Mouse (Mus musculus): Measurements from ENCODE around the gene Rftn2. TPM values are rescaled to one million over a fixed set of nuclear protein-coding genes. Genes with fewer than 3 reads are reported as not detected.

The Rftn2 gene
- polyA plus RNA-seq, 1 experiment from 2014 or later: 30.2 TPM

GRCm38 (mm10) chr1:55192015-55192414, 34.6 kb downstream of the Rftn2 start:
- Histone ChIP-seq H3K4me2 (peak overlapping the region; percentile 48), H3K4me1 (peaks cover 38% of the 10 kb centered on the region), H3K9me3 (no peaks in the 10 kb centered on the region), H3K4me3 (peak overlapping the region; percentile 28), H3K27ac (peak overlapping the region; percentile 68), H3K36me3 (peaks cover 34% of the 10 kb centered on the region), H3K27me3 (no peaks in the 10 kb centered on the region), H3K9ac (peak overlapping the region; percentile 49; the same call in 1 of the 2 replicates)
- WGBS: 11% methylated on average over 8 of the region's 8 CpGs
- ATAC-seq (ENCODE audit: insufficient number of reproducible peaks, insufficient read depth, low FRiP score, low TSS enrichment, low read depth): 0 out of 2 replicates have a peak, but pooled peaks have one; percentile 29

- peaks cover 45% of the 10 kb centered on the region for H3K36me3 ChIP-seq
- peaks cover under 1% of the 10 kb centered on the region; the same call in 1 of the 2 replicates for H3K4me1 ChIP-seq
- WGBS: 41% methylated on average over 11 of the region's 11 CpGs
- H3K27me3 ChIP-seq: no peaks in the 10 kb centered on the region
- H3K4me2 ChIP-seq: no peak overlapping the region
- no peak for ATAC-seq (ENCODE audit: insufficient number of reproducible peaks, insufficient read depth, low FRiP score, low TSS enrichment, low read depth)
- H3K4me3 ChIP-seq: no peak overlapping the region
- no peak overlapping the region for H3K9ac ChIP-seq
- H3K27ac ChIP-seq: no peak overlapping the region
- H3K9me3 ChIP-seq: no peaks in the 10 kb centered on the region
Observed at GRCm38 (mm10) chr1:55186592-55187210, 39.9 kb downstream of the Rftn2 start.

GRCm38 (mm10) chr1:55185718-55186117, 40.9 kb downstream of the Rftn2 start:
- peaks cover 4% of the 10 kb centered on the region; the same call in 1 of the 2 replicates for H3K9me3 ChIP-seq
- WGBS: 83% methylated on average over 6 of the region's 6 CpGs

GRCm38 (mm10) chr1:55182392-55182791, 44.2 kb downstream of the Rftn2 start:
- Histone ChIP-seq H3K4me1 (no peaks in the 10 kb centered on the region), H3K9me3 (peaks cover 8% of the 10 kb centered on the region; the same call in 1 of the 2 replicates), H3K27me3 (no peaks in the 10 kb centered on the region), H3K4me2 (no peak overlapping the region), H3K9ac (no peak overlapping the region), H3K36me3 (peaks cover 65% of the 10 kb centered on the region), H3K4me3 (no peak overlapping the region), H3K27ac (no peak overlapping the region)
- 53% methylated on average over 5 of the region's 5 CpGs for WGBS
- no peak for ATAC-seq (ENCODE audit: insufficient number of reproducible peaks, insufficient read depth, low FRiP score, low TSS enrichment, low read depth)

More at GRCm38 (mm10) chr1:55185718-55186117, 40.9 kb downstream of the Rftn2 start:
- H3K27me3 ChIP-seq: no peaks in the 10 kb centered on the region
- H3K4me1 ChIP-seq: no peaks in the 10 kb centered on the region
- H3K36me3 ChIP-seq: peaks cover 48% of the 10 kb centered on the region
- no peak overlapping the region for H3K9ac ChIP-seq
- no peak overlapping the region for H3K4me2 ChIP-seq
- no peak for ATAC-seq (ENCODE audit: insufficient number of reproducible peaks, insufficient read depth, low FRiP score, low TSS enrichment, low read depth)
- no peak overlapping the region for H3K27ac ChIP-seq
- no peak overlapping the region for H3K4me3 ChIP-seq

DNA sequence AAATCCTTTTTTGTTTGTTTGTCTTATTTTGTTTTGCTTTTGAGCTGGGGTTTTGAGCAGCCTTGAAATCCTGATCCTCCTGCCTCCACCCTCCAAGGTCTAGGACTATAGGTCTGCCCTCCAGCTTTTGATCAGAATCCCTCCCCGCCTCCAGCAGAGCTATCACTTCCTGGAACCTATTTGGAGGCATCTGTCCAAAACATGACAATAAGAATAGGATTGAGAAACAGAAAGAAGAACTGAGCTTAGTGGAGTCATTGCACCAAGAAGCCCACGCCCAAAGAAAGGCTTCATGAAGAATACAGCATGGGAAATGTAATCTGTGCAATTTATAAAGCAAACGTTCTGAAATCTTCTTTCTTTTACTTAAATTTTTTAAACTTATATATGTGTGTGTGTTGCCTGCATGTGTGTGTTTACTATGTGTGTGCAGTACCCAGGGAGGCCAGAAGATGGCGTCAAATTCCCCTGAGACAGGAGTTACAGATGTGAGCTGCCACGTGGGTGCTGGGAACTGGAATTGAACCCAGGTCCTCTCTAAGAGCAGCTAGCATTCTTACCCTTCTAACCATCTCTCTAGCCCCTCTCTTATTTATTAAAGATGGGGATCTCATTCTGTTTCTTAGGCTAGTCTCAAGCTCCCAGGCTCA, 46.5 kb downstream of the Rftn2 start:
- no peak overlapping the region for H3K4me2 ChIP-seq
- WGBS: 82% methylated on average over 5 of the region's 5 CpGs
- no peak overlapping the region for H3K4me3 ChIP-seq
- H3K9ac ChIP-seq: no peak overlapping the region
- H3K36me3 ChIP-seq: peaks cover 74% of the 10 kb centered on the region
- H3K4me1 ChIP-seq: no peaks in the 10 kb centered on the region
- no peak overlapping the region for H3K27ac ChIP-seq
- H3K9me3 ChIP-seq: peaks cover 8% of the 10 kb centered on the region; the same call in 1 of the 2 replicates
- H3K27me3 ChIP-seq: no peaks in the 10 kb centered on the region
- no peak for ATAC-seq (ENCODE audit: insufficient number of reproducible peaks, insufficient read depth, low FRiP score, low TSS enrichment, low read depth)

DNA sequence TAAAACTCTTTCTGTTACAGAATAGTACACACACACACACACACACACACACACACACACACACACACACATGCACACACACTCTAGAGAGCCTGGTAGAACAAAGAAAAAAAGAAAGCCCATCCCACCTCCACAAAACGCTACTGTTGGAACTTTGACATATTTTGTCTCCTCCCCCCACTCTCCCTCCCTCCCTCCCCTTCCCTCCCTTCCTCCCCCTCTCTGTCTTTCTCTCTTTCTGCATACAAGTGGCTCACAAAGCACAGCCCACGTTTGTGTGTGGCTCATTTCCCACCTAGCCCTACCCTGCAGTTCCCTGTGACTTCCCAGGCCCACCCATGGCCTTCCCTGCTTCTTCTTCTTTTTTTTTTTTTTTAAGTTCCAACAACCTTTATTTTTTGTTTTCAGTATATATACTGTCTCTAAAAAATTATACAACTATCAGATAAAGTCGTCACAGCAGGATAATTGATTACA, 52.0 kb downstream of the Rftn2 start:
- 36% methylated on average over 3 of the region's 3 CpGs for WGBS
- Histone ChIP-seq H3K4me3 (no peak overlapping the region), H3K4me2 (no peak overlapping the region), H3K9me3 (no peaks in the 10 kb centered on the region), H3K27ac (no peak overlapping the region), H3K9ac (no peak overlapping the region), H3K36me3 (peaks cover 65% of the 10 kb centered on the region), H3K4me1 (no peaks in the 10 kb centered on the region), H3K27me3 (no peaks in the 10 kb centered on the region)
- ATAC-seq (ENCODE audit: insufficient number of reproducible peaks, insufficient read depth, low FRiP score, low TSS enrichment, low read depth): no peak

DNA sequence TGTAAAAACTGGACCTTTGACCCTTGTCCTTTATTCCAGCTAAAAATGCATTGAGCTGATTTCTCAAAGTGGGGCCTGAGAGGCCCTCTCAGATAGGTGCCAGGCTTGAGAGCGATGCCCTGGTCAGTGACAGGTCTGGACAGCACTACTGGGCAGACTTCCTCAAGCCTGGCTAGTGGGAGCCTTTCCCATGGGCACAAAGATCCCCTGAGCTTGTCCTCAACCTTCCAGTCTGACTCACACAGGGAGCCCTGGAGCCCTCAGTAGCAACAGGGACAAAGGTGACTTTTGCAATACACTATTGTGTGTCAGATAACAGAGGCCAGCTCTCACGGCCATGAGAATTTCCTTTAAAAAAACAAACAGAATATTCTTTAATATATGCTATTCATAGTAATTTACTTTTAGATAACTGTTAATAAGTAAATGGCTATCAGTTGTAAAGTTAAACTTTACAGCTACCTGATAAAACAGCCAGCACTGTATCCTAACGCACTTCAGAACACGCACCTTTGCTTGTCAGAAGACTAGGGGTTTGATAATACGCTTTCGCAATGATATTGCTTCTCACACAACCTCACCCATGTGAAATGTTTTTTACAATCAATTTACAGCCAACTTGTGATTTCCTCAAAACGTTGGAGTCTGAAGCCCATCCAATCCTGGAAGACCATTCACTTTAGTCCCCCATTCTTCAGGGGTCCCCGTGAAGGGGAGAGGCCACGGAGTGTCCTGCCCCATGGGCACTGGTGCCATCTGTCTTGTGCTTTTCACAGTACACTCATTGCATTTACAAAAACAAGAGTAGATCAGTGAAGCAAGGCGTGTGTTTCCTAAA, 52.6 kb downstream of the Rftn2 start:
- Histone ChIP-seq H3K9me3 (peaks cover 6% of the 10 kb centered on the region; the same call in 1 of the 2 replicates), H3K27ac (no peak overlapping the region), H3K4me3 (no peak overlapping the region), H3K36me3 (peaks cover 66% of the 10 kb centered on the region), H3K4me1 (no peaks in the 10 kb centered on the region), H3K4me2 (no peak overlapping the region), H3K27me3 (no peaks in the 10 kb centered on the region), H3K9ac (no peak overlapping the region)
- no peak for ATAC-seq (ENCODE audit: insufficient number of reproducible peaks, insufficient read depth, low FRiP score, low TSS enrichment, low read depth)
- 91% methylated on average over 10 of the region's 10 CpGs for WGBS

DNA sequence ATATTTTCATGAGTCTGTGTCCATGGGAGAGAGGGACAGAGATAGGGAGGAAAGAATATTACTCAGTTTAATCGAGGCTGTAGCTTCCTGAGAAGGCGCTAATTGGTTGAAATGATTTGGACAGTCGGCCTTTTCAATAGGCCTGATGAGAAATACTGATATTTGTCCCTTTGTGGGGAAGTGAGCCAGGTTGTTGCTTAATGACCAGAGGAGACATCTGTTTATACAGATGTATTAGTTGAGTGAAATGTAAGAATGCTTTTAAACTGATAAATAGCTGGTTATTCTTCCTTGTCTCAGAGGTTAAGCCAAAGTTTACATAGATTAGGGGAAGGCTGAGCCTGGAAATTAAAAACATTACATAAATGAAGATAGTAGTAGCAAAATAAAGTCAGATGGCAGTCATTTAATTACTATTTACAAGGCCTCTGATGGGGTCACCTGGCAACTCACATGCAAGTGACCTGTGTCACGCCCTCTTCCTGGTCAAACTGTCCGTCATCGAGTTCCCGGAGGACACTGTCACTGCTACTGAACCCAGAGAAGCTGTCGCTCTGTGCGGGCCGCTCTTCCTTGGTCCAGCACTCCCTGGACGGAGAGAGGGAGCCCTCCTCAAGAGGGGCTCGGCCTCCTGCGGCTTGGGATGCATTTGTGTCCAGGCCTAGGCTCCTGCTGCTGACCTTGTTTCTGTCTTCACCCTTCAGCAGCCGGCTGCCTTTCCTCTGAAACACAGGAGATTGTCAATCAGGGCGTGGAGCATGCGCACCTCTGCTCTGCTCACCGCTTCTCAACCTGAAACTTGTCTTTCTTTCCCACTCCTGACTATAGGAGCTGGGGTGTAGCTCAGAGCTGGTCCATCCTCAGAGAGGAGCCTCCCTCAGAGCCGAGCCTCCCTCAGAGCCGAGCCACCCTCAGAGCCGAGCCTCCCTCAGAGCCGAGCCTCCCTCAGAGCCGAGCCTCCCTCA, 54.9 kb downstream of the Rftn2 start:
- H3K4me1 ChIP-seq: no peaks in the 10 kb centered on the region
- no peak overlapping the region for H3K27ac ChIP-seq
- no peak overlapping the region for H3K4me3 ChIP-seq
- H3K4me2 ChIP-seq: 0 out of 2 replicates have a peak overlapping the region, but pooled peaks have one; percentile 26
- peaks cover 7% of the 10 kb centered on the region; the same call in 1 of the 2 replicates for H3K9me3 ChIP-seq
- no peaks in the 10 kb centered on the region for H3K27me3 ChIP-seq
- H3K9ac ChIP-seq: no peak overlapping the region
- WGBS: 62% methylated on average over 22 of the region's 22 CpGs
- H3K36me3 ChIP-seq: peaks cover 57% of the 10 kb centered on the region
- ATAC-seq (ENCODE audit: insufficient number of reproducible peaks, insufficient read depth, low FRiP score, low TSS enrichment, low read depth): no peak

- Histone ChIP-seq H3K9ac (no peak overlapping the region), H3K27ac (no peak overlapping the region), H3K4me2 (no peak overlapping the region), H3K4me3 (no peak overlapping the region), H3K36me3 (peaks cover 46% of the 10 kb centered on the region), H3K9me3 (peaks cover 7% of the 10 kb centered on the region; the same call in 1 of the 2 replicates), H3K27me3 (no peaks in the 10 kb centered on the region), H3K4me1 (no peaks in the 10 kb centered on the region)
- WGBS: 93% methylated on average over 4 of the region's 4 CpGs
- ATAC-seq (ENCODE audit: insufficient number of reproducible peaks, insufficient read depth, low FRiP score, low TSS enrichment, low read depth): no peak
Observed at GRCm38 (mm10) chr1:55168591-55168990, 58.0 kb downstream of the Rftn2 start.

- no peak for ATAC-seq (ENCODE audit: insufficient number of reproducible peaks, insufficient read depth, low FRiP score, low TSS enrichment, low read depth)
- 81% methylated on average over 4 of the region's 4 CpGs for WGBS
- no peak overlapping the region for H3K27ac ChIP-seq
- peaks cover 7% of the 10 kb centered on the region; the same call in 1 of the 2 replicates for H3K9me3 ChIP-seq
- H3K36me3 ChIP-seq: peaks cover 37% of the 10 kb centered on the region
- no peak overlapping the region for H3K4me3 ChIP-seq
- H3K27me3 ChIP-seq: no peaks in the 10 kb centered on the region
- H3K9ac ChIP-seq: no peak overlapping the region
- H3K4me1 ChIP-seq: no peaks in the 10 kb centered on the region
- H3K4me2 ChIP-seq: no peak overlapping the region
Observed at GRCm38 (mm10) chr1:55167560-55167959, 59.0 kb downstream of the Rftn2 start.

All from embryonic facial prominence, embryonic 13.5 days (tissue).